Mouse (Mus musculus) heart, embryonic 13.5 days (tissue): Measurements from ENCODE around the gene Noct. TPM values are rescaled to one million over a fixed set of nuclear protein-coding genes. Genes with fewer than 3 reads are reported as not detected.

ENCODE experiments used
- ATAC-seq: fragments of 200-750 bp; cut with Nextera tagmentation; 2 replicates; pipeline ENCODE4 v1.8.0; 2017; ENCODE audit warnings: moderate TSS enrichment; ENCODE audit not compliant: insufficient number of reproducible peaks, low FRiP score, low TSS enrichment; ENCODE audit errors: extremely low read depth
- H3K27ac ChIP-seq: fragments of 300-500 bp; sonication (generic); replicated peaks from 2 replicates; pipeline ENCODE4 v1.5.1; 2015; ENCODE audit warnings: moderate library complexity, mild to moderate bottlenecking, inconsistent platforms
- H3K27me3 ChIP-seq: fragments of 300-500 bp; sonication (generic); replicated peaks from 2 replicates; pipeline ENCODE4 v1.6.1; 2015; ENCODE audit warnings: mild to moderate bottlenecking, inconsistent platforms
- H3K36me3 ChIP-seq: fragments of 300-500 bp; sonication (generic); 2 replicates; pipeline ENCODE4 v1.6.1; 2015; ENCODE audit warnings: mild to moderate bottlenecking, inconsistent platforms
- H3K4me1 ChIP-seq: fragments of 300-500 bp; sonication (generic); 2 replicates; pipeline ENCODE4 v1.6.1; 2015; ENCODE audit warnings: inconsistent platforms
- H3K4me2 ChIP-seq: fragments of 300-500 bp; sonication (generic); 2 replicates; pipeline ENCODE4 v1.6.1; 2015; ENCODE audit warnings: inconsistent platforms, mild to moderate bottlenecking, moderate library complexity
- H3K4me3 ChIP-seq: fragments of 300-500 bp; sonication (generic); 2 replicates; pipeline ENCODE4 v1.5.1; 2015; ENCODE audit warnings: moderate library complexity, mild to moderate bottlenecking, inconsistent platforms
- H3K9ac ChIP-seq: fragments of 300-500 bp; sonication (generic); 2 replicates; pipeline ENCODE4 v1.6.1; 2015; ENCODE audit warnings: inconsistent platforms, mild to moderate bottlenecking, moderate library complexity
- H3K9me3 ChIP-seq: fragments of 300-500 bp; sonication (generic); 2 replicates; pipeline ENCODE4 v1.6.1; 2016; ENCODE audit warnings: inconsistent platforms
- WGBS: fragments of 180-500 bp; shearing (Covaris S2); methylation state at CpG from one replicate; pipeline ENCODE4 v1.1.7; 2015; ENCODE audit warnings: mixed read lengths; 5-methylcytosine and 5-hydroxymethylcytosine counted together
- polyA plus RNA-seq: library from polyadenylated mRNA; unstranded; fragments of >200 nt; fragmentation: Nextera tagmentation; extraction: Ambion mirVana; gene quantifications from 2 replicates; pipeline ENCODE4 v1.2.1, GENCODE M21; 2015

Noct gene
- polyA plus RNA-seq, 1 experiment from 2014 or later, result 8.6 TPM

- WGBS, result 86% methylated on average over 1 of the region's 1 CpGs
- Histone ChIP-seq H3K9me3 (no peaks in the 10 kb centered on the region), H3K4me3 (no peak overlapping the region), H3K36me3 (peaks cover 89% of the 10 kb centered on the region), H3K4me1 (peaks cover 5% of the 10 kb centered on the region; the same call in 1 of the 2 replicates), H3K27me3 (no peaks in the 10 kb centered on the region), H3K9ac (no peak overlapping the region), H3K4me2 (no peak overlapping the region), H3K27ac (no peak overlapping the region)
- no peak for ATAC-seq
Observed at GRCm38 (mm10) chr3:51252223-51252622, 28.0 kb downstream of the Noct start.

GRCm38 (mm10) chr3:51252689-51253402 lies 28.6 kb downstream of the Noct start:
- Histone ChIP-seq H3K9me3 (no peaks in the 10 kb centered on the region), H3K4me3 (no peak overlapping the region), H3K4me1 (peaks cover 5% of the 10 kb centered on the region; the same call in 1 of the 2 replicates), H3K9ac (no peak overlapping the region), H3K27ac (no peak overlapping the region), H3K4me2 (no peak overlapping the region), H3K36me3 (peaks cover 93% of the 10 kb centered on the region), H3K27me3 (no peaks in the 10 kb centered on the region)
- 83% methylated on average over 12 of the region's 12 CpGs for WGBS
- ATAC-seq, result no peak

DNA sequence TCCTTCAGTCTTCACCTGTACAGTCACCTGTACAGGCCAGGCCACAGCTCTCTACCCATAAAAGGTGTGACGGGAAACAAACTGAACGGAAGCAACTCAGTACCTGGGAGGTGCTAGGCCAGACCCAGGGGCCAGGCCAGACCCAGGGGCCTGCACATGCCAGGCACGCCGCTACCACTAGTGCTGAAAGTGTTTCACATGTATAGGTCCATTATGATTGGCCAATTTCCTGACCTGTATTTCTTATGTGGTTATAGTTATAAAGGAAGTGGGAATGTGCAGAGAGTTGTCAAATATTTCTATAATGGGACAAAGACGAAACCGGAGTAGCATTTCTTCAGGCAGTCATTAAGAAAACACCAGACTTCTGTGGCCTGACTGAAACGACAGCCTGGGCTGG lies 30.5 kb downstream of the Noct start:
- peaks cover 94% of the 10 kb centered on the region for H3K36me3 ChIP-seq
- WGBS, result 90% methylated on average over 7 of the region's 7 CpGs

GRCm38 (mm10) chr3:51256450-51256849 lies 32.2 kb downstream of the Noct start:
- H3K4me1 ChIP-seq, result peaks cover 13% of the 10 kb centered on the region
- H3K4me3 ChIP-seq, result no peak overlapping the region
- H3K4me2 ChIP-seq, result no peak overlapping the region
- H3K36me3 ChIP-seq, result peaks cover 96% of the 10 kb centered on the region
- H3K27me3 ChIP-seq, result no peaks in the 10 kb centered on the region
- 80% methylated on average over 12 of the region's 12 CpGs for WGBS
- no peak for ATAC-seq
- H3K9me3 ChIP-seq, result no peaks in the 10 kb centered on the region
- no peak overlapping the region for H3K27ac ChIP-seq
- no peak overlapping the region for H3K9ac ChIP-seq

More for the DNA sequence above, 30.5 kb downstream of the Noct start:
- H3K4me2 ChIP-seq, result no peak overlapping the region
- no peak for ATAC-seq
- H3K9ac ChIP-seq, result no peak overlapping the region
- no peak overlapping the region for H3K27ac ChIP-seq
- H3K27me3 ChIP-seq, result no peaks in the 10 kb centered on the region
- no peak overlapping the region for H3K4me3 ChIP-seq
- no peaks in the 10 kb centered on the region for H3K9me3 ChIP-seq
- H3K4me1 ChIP-seq, result peaks cover 13% of the 10 kb centered on the region

DNA sequence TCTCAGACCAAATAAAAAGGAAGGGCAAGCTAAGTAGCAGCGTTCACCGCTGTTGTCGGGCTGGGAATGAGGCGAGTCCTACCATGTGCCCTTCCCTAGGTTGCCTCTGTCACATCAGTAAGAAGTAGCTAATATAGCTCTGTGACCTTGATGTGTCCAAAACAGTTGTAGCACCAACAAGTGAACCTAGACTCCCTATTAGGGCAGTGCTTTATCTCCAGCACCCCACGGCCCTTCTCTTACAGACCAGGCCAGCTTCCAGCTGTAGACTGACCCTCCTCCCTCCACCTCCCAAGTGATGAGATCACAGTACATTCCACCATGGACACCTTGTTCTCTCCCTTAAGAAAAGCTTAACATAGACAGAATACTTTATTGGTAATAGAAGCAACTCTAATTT lies 33.8 kb downstream of the Noct start:
- peak; percentile 42; the same call in 1 of the 2 replicates for ATAC-seq
- peak overlapping the region; percentile 72 for H3K27ac ChIP-seq
- 71% methylated on average over 5 of the region's 5 CpGs for WGBS

DNA sequence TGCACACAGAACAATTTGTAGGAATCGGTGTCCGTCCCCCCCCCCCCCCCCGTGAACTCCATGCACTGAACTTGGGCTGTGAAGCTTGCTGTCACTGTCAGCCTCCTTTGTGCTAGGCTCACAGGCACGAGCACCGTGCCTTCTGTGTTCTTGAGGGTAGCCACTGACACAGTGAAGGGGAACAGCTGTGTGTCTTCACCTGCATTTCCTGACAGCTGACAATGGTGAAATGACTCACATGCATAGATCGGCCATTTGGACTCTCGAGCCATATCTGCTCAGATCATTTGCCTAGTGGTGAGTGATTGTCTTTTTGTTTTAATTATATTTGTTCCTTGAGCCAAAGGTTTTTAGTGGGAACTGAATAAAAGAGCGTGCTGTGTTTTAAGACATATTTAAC lies 38.7 kb downstream of the Noct start:
- Histone ChIP-seq H3K4me3 (no peak overlapping the region), H3K9ac (no peak overlapping the region), H3K9me3 (no peaks in the 10 kb centered on the region), H3K27ac (no peak overlapping the region), H3K4me1 (peaks cover 17% of the 10 kb centered on the region), H3K27me3 (no peaks in the 10 kb centered on the region), H3K36me3 (peaks cover 83% of the 10 kb centered on the region), H3K4me2 (no peak overlapping the region)
- no peak for ATAC-seq
- WGBS, result 69% methylated on average over 8 of the region's 8 CpGs

More for the DNA sequence above, 33.8 kb downstream of the Noct start:
- H3K9ac ChIP-seq, result 0 out of 2 replicates have a peak overlapping the region, but pooled peaks have one; percentile 10
- no peaks in the 10 kb centered on the region for H3K27me3 ChIP-seq
- H3K4me3 ChIP-seq, result no peak overlapping the region
- no peaks in the 10 kb centered on the region for H3K9me3 ChIP-seq
- H3K4me1 ChIP-seq, result peaks cover 10% of the 10 kb centered on the region
- H3K4me2 ChIP-seq, result no peak overlapping the region
- peaks cover 97% of the 10 kb centered on the region for H3K36me3 ChIP-seq

DNA sequence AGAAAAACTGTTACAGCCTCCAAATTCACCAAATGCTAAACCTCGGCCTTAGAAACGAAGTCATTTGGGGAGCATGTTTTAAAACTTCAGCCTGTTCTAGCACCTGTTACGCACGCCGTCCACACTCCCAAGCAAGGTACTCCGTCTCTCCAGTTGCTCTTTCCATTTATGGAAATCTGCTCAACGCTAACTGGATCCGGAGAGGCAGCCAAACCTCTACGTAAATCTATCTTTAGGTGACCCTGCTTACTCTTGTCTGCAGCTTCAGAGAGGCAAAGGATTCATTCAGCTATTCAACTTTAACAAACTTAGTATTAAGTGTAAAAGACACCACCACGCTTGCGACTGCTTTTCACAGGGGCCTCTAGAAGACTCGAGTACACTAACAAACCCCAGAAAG lies 44.2 kb downstream of the Noct start:
- Histone ChIP-seq H3K36me3 (peaks cover 31% of the 10 kb centered on the region), H3K4me3 (peak overlapping the region; percentile 30), H3K4me2 (peak overlapping the region; percentile 61), H3K4me1 (peaks cover 50% of the 10 kb centered on the region), H3K27me3 (no peaks in the 10 kb centered on the region), H3K9ac (peak overlapping the region; percentile 75), H3K9me3 (no peaks in the 10 kb centered on the region), H3K27ac (peak overlapping the region; percentile 97)
- WGBS, result 47% methylated on average over 12 of the region's 12 CpGs
- ATAC-seq, result no peak

GRCm38 (mm10) chr3:51270069-51270817 lies 46.0 kb downstream of the Noct start:
- Histone ChIP-seq H3K9me3 (no peaks in the 10 kb centered on the region), H3K27ac (peak overlapping the region; percentile 97), H3K9ac (peak overlapping the region; percentile 53), H3K4me1 (peaks cover 52% of the 10 kb centered on the region), H3K36me3 (peaks cover 13% of the 10 kb centered on the region), H3K4me2 (peak overlapping the region; percentile 55), H3K4me3 (no peak overlapping the region), H3K27me3 (no peaks in the 10 kb centered on the region)
- no peak for ATAC-seq
- WGBS, result 45% methylated on average over 12 of the region's 12 CpGs

DNA sequence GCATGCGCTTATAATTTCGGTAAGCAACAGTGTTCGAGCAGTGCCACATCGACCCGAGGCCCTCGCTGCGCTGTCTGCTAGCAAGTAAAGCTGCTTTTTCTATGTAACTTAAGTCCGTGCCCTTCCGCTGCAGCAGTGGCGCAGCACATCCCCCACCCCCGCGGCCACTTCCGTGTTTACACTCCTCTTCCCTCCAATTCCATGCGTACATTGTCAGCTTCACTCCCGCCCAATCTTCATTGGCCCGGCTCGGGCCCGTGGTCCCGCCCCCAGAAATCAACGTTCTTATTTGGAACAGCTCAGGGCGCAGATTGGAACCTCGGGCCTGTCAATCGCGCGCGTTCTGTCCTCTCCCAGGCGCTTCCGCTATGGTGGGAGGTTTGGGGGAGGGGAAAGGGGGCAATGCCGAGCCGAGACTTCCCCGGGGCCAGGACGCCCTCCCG lies 51.7 kb downstream of the Noct start:
- peak; percentile 88 for ATAC-seq
- peak overlapping the region; percentile 99 for H3K4me3 ChIP-seq
- H3K4me1 ChIP-seq, result peaks cover 30% of the 10 kb centered on the region
- H3K27me3 ChIP-seq, result no peaks in the 10 kb centered on the region
- H3K4me2 ChIP-seq, result peak overlapping the region; percentile 87
- under 1% methylated on average over 33 of the region's 33 CpGs for WGBS
- H3K36me3 ChIP-seq, result no peaks in the 10 kb centered on the region
- H3K27ac ChIP-seq, result peak overlapping the region; percentile 100
- H3K9me3 ChIP-seq, result no peaks in the 10 kb centered on the region
- peak overlapping the region; percentile 99 for H3K9ac ChIP-seq

DNA sequence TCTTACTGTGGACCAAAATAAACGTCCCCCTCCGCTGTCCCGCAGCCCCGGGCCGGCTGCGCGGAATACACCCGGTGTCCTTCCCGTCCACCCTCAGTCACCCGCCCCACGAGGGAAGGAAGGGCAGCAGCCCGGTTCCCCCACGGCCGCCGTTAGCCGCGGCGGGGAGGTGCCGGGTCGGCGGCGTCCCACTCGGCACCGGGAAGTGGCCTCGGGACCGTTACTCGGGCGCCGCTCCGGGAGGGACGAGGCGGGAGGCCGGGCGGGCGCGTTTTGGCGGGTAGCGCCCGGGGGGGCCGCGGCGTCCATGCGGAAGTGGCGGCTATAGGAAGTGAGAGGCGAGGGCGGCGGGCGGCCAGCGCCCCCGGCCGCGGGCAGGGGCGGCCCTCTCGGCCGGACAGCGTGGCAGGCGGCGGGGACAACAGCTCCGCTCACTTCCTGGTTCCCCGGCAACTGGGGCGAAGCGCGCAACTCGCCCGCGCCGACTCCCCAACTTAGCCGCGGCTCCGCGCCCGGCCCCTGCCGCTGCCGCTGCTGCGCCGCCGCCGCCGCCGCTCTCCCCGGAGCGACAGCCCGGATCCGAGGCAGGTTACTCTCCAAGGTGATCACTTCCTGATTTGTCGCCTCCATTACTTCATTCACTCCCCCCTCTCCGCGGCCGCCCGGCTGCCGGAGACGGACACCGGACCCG lies 52.3 kb downstream of the Noct start:
- Histone ChIP-seq H3K4me1 (peaks cover 24% of the 10 kb centered on the region), H3K9me3 (no peaks in the 10 kb centered on the region), H3K27ac (peak overlapping the region; percentile 100), H3K27me3 (no peaks in the 10 kb centered on the region), H3K4me2 (peak overlapping the region; percentile 87), H3K36me3 (no peaks in the 10 kb centered on the region), H3K9ac (peak overlapping the region; percentile 99), H3K4me3 (peak overlapping the region; percentile 99)
- ATAC-seq, result peak; percentile 45; the same call in 1 of the 2 replicates
- WGBS, result under 1% methylated on average over 69 of the region's 93 CpGs
